Mouse (Mus musculus) midbrain, embryonic 13.5 days (tissue): ENCODE results near the gene A530084C06Rik. TPM values are rescaled to one million over a fixed set of nuclear protein-coding genes. Genes with fewer than 3 reads are reported as not detected.

ENCODE experiments used
- ATAC-seq: fragments of 200-750 bp; cut with Nextera tagmentation; 2 replicates; pipeline ENCODE4 v1.8.0; 2017; ENCODE audit warnings: mild to moderate bottlenecking, moderate TSS enrichment, moderate library complexity
- H3K27ac ChIP-seq: fragments of 300-500 bp; sonication (generic); 2 replicates; pipeline ENCODE4 v1.5.1; 2015; ENCODE audit warnings: inconsistent platforms, mild to moderate bottlenecking, moderate library complexity
- H3K27me3 ChIP-seq: fragments of 300-500 bp; sonication (generic); 2 replicates; pipeline ENCODE4 v1.6.1; 2015; ENCODE audit warnings: mild to moderate bottlenecking, inconsistent platforms
- H3K36me3 ChIP-seq: fragments of 300-500 bp; sonication (generic); 2 replicates; pipeline ENCODE4 v1.6.1; 2015; ENCODE audit warnings: mild to moderate bottlenecking, inconsistent platforms
- H3K4me1 ChIP-seq: fragments of 300-500 bp; sonication (generic); replicated peaks from 2 replicates; pipeline ENCODE4 v1.6.1; 2015; ENCODE audit warnings: inconsistent platforms
- H3K4me2 ChIP-seq: fragments of 300-500 bp; sonication (generic); replicated peaks from 2 replicates; pipeline ENCODE4 v1.6.1; 2015; ENCODE audit warnings: moderate library complexity, mild to moderate bottlenecking, inconsistent platforms
- H3K4me3 ChIP-seq: fragments of 300-500 bp; sonication (generic); replicated peaks from 2 replicates; pipeline ENCODE4 v1.5.1; 2015; ENCODE audit warnings: mild to moderate bottlenecking, inconsistent platforms
- H3K9ac ChIP-seq: fragments of 300-500 bp; sonication (generic); replicated peaks from 2 replicates; pipeline ENCODE4 v1.6.1; 2015; ENCODE audit warnings: mild to moderate bottlenecking, inconsistent platforms
- H3K9me3 ChIP-seq: fragments of 300-500 bp; sonication (generic); 2 replicates; pipeline ENCODE4 v1.6.1; 2016; ENCODE audit warnings: mild to moderate bottlenecking, inconsistent platforms
- WGBS: fragments of 180-500 bp; shearing (Covaris S2); methylation state at CpG from one replicate; pipeline ENCODE4 v1.1.7; 2015; 5-methylcytosine and 5-hydroxymethylcytosine counted together
- polyA plus RNA-seq: library from polyadenylated mRNA; unstranded; fragments of >200 nt; fragmentation: Nextera tagmentation; extraction: Ambion mirVana; gene quantifications from 2 replicates; pipeline ENCODE4 v1.2.1, GENCODE M21; 2015

Gene A530084C06Rik
- polyA plus RNA-seq, 1 experiment from 2014 or later: not detected

- H3K9ac ChIP-seq: no peak overlapping the region
- WGBS: 84% methylated on average over 5 of the region's 5 CpGs
- H3K4me1 ChIP-seq: no peaks in the 10 kb centered on the region
- no peak overlapping the region for H3K4me2 ChIP-seq
- no peaks in the 10 kb centered on the region for H3K9me3 ChIP-seq
- no peak for ATAC-seq
- H3K4me3 ChIP-seq: no peak overlapping the region
- H3K27ac ChIP-seq: no peak overlapping the region
- H3K27me3 ChIP-seq: no peaks in the 10 kb centered on the region
- H3K36me3 ChIP-seq: no peaks in the 10 kb centered on the region
Observed at GRCm38 (mm10) chr13:31531186-31531585, 27.9 kb downstream of the A530084C06Rik start.

DNA sequence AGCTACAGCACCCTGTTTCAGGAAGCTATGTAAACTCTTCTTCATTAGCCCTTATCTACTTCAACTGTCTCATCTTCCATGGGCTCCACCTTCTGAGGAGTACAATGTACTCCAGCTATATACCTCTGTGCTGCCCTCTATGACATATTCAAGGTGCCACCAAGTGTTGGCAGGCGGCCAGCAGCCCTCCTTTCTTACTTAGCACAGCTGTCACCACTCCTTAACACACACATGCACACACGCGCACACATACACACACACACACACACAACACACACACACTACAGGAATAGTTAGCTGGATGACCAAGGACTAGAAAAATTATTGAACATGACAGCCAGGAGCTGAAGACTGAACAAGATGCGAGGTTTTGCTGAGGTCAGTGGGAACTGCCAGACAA lies 34.2 kb downstream of the A530084C06Rik start:
- Histone ChIP-seq H3K9ac (no peak overlapping the region), H3K9me3 (no peaks in the 10 kb centered on the region), H3K27me3 (no peaks in the 10 kb centered on the region), H3K4me2 (no peak overlapping the region), H3K4me1 (no peaks in the 10 kb centered on the region), H3K4me3 (no peak overlapping the region), H3K27ac (no peak overlapping the region), H3K36me3 (no peaks in the 10 kb centered on the region)
- ATAC-seq: no peak
- 85% methylated on average over 4 of the region's 4 CpGs for WGBS

DNA sequence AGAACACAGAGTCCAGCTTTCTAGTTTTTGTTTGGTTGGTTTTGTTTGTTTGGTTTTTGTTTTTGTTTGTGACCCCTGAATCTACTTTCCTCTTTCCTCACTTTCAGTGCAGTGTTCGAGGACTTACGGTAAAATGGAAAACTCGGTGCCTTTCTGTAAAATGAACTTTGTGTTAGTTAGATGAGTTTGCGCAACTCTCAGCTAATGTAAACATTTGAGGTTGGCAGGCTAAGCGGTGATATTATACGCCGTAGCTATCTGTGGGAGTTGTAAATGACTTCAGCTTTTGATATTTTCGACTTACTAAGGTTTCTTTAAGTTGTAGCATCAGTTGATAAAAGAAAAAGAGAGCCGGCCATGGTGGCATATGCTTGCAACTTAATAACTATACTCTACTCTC lies 40.2 kb downstream of the A530084C06Rik start:
- 92% methylated on average over 9 of the region's 9 CpGs for WGBS
- Histone ChIP-seq H3K27ac (no peak overlapping the region), H3K9ac (no peak overlapping the region), H3K9me3 (no peaks in the 10 kb centered on the region), H3K4me1 (no peaks in the 10 kb centered on the region), H3K36me3 (no peaks in the 10 kb centered on the region), H3K4me3 (no peak overlapping the region), H3K27me3 (no peaks in the 10 kb centered on the region), H3K4me2 (no peak overlapping the region)
- no peak for ATAC-seq

DNA sequence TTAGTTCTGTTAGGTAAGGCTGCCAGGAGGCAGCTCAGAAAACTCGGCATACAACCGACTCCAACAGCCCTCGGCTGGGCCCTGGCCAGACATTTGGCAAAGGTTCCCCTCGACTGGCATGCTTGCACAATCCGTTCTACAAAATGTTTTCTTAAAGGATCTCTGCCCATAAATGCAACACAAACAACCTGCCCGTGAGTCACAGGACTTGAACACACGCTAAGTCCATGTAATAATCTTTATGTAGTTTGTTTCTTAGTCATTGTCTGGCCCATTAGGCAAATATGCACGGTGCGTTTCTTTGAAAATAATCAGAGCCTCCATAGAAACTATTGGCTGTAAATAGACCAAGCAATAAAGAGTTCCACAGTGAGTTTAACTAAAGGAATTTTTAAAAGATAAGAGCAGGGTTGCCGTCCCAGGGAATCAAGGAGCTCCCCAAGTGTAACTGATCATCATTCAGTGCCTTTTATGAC lies 40.7 kb downstream of the A530084C06Rik start:
- H3K27ac ChIP-seq: no peak overlapping the region
- no peaks in the 10 kb centered on the region for H3K9me3 ChIP-seq
- 73% methylated on average over 10 of the region's 10 CpGs for WGBS
- H3K27me3 ChIP-seq: no peaks in the 10 kb centered on the region
- no peaks in the 10 kb centered on the region for H3K36me3 ChIP-seq
- H3K4me3 ChIP-seq: no peak overlapping the region
- no peak overlapping the region for H3K9ac ChIP-seq
- no peak overlapping the region for H3K4me2 ChIP-seq
- H3K4me1 ChIP-seq: no peaks in the 10 kb centered on the region
- no peak for ATAC-seq

- 95% methylated on average over 7 of the region's 7 CpGs for WGBS
- Histone ChIP-seq H3K27me3 (no peaks in the 10 kb centered on the region), H3K4me1 (no peaks in the 10 kb centered on the region), H3K36me3 (no peaks in the 10 kb centered on the region), H3K9me3 (no peaks in the 10 kb centered on the region), H3K27ac (no peak overlapping the region), H3K9ac (no peak overlapping the region), H3K4me2 (no peak overlapping the region), H3K4me3 (no peak overlapping the region)
- no peak for ATAC-seq
Observed at GRCm38 (mm10) chr13:31515261-31515660, 43.9 kb downstream of the A530084C06Rik start.

DNA sequence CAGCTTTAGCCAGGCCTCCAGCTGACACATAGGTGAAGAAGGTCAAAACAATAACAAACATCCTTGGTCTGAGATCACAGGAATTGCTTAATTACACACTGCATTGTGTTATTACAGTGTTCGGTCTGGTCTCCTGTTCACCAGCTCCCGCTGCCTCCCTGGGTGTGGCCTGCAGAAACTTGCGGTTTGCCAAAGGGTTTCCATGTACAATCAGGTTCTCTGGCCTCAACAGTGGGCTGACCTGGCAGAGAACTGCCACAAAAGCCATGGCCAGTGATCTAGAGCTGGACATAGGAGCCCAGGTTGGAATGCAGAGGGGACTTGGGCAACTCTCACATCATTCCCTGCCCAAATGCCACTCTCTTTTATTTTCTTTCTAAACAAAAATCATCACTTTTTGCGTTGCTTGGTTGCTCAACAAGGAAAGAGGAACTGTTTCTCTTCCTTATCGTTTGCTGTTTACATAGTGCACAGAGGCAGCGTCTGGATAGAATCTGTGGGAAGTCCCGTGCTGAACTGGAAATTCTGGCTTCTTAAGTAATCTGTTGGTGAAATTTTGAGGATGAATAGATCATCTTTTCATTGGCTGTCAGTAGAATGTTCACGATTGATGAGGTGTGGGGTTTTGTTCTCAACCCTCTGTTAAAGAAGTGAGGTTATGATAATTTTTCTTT lies 52.5 kb downstream of the A530084C06Rik start:
- Histone ChIP-seq H3K4me3 (no peak overlapping the region), H3K4me2 (no peak overlapping the region), H3K9ac (no peak overlapping the region), H3K4me1 (no peaks in the 10 kb centered on the region), H3K36me3 (no peaks in the 10 kb centered on the region), H3K27me3 (no peaks in the 10 kb centered on the region), H3K9me3 (no peaks in the 10 kb centered on the region), H3K27ac (no peak overlapping the region)
- WGBS: 83% methylated on average over 8 of the region's 8 CpGs
- ATAC-seq: no peak

Other genes with a start within 250 kb of the A530084C06Rik start
- gene Foxq1, start 3.2 kb downstream of the A530084C06Rik start, polyA plus RNA-seq: 1.5 and 2.0 TPM in 2 replicates
- 4.3 and 5.0 TPM in 2 replicates for gene Foxf2, start 66.5 kb upstream of the A530084C06Rik start, polyA plus RNA-seq
- gene Foxc1, start 247.3 kb upstream of the A530084C06Rik start, polyA plus RNA-seq: 0.97 and 1.0 TPM in 2 replicates